Mouse (Mus musculus) adrenal gland (tissue): ENCODE data around the gene Fam155a.

ENCODE experiments used
- intact Hi-C: fragments of 180-260 bp; cut with DNase I; formaldehyde crosslinking; loops from one replicate; pipeline ENCODE4 v1.15.1; 2025

The Fam155a gene

DNA sequence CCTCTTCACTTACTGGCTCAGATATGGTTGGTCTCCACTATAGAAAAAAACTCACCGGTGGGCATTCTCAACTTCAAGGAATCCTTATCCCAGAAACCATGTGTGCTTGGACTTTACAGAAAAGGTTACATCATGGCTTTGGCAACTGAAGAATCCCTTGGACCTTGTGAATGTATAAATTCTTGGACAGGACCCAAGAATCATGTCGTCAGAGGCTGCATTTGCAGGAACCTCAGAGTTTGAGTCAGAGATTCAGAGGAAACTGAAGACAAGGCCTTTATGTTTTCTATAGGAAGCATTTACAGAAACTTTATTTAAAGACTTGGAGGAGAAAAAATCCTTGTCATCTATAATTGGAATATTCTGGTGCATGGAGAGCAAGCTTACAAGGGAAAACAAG lies 475.9 kb downstream of the Fam155a start:
- intact Hi-C loops: no loop called here

DNA sequence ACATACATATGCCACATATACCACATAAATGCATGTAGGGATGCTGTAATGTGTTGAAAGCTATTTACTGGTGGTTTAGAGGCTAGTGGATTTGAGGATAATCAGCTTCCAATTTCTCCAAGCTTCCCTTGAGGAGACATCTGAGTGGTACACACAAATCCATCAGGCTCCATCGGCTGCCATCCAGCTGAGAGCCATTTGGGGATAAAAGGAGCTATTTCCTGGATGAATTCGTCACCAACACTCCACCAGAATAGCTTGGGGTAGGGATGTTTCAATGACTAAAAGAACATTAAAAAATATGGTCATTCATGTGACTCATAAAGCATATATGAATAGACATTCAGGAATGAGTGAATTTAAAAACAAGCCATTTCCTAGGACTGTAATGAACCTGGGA lies 478.4 kb downstream of the Fam155a start:
- intact Hi-C loops: no loop called here

DNA sequence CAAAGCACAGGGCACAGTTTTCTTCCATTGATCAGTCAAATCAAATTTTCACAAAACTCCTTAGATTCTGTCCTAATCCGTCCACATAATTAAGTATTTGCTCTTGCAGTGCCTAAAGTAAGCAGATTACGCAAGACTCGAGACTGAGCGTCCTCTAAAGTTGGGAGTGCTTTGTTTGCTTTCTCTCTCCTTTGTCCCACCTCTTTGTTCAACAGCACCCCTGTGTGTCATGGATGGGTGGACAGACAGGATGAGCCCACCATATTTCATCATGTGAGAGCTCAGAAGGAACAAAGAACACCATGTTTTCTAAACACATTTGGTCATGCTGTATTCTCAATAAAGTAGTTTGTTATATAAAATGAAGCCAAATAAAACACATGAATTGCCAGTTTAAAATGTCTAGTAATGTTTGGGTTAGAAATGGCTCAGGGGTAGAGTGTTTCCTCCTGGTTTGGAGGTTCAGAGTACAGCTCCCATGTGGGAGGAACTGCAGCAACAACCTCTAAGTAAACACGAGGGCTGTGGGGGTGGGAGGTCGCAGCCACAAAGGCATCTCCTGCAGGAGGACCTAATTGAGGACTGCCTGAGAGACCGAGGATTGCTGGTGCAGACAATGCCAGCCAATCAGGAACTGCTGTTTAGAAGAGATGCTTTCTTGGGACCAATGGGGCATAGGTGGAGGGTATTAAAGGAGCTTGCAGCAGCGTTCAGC lies 482.8 kb downstream of the Fam155a start:
- intact Hi-C loops: no loop called here

DNA sequence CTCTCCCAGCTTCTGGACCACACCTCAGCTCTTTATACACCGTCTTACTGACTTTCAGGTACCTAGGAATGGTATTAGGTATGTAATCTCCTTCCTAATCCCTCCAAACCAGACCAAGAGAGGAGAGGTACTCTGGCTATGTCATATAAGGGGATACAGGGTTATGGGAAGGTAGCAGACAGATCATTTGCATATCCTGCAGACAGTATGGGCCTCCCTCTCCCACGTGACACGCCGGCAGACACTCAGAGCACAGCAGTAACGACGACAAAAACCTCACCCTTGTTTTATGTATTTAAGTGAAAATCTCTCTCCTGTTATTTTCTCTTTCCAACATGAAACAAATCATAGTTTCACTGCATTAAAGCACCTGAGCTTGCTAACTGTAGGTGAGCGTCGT lies 496.8 kb downstream of the Fam155a start:
- intact Hi-C loops: no loop called here

DNA sequence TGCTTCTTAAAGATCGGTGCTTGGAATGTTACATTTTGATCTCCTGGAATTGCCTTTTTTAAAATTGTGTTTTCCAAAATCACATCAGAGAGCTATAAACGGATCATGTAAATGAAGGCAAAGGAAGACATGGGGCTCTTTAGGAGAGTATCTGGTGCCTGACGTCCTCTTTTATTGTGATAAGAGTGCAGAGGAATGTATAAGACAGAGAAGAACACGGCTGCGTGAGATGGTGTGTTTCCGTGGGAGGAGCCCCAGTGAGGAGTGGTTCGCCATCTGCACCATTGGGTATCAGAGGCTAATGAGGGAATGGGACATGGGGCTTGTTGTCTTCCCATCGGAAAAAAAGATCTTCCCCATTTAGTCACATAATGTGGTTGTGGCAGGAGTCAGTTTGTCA lies 506.6 kb downstream of the Fam155a start:
- intact Hi-C loops: no loop called here

DNA sequence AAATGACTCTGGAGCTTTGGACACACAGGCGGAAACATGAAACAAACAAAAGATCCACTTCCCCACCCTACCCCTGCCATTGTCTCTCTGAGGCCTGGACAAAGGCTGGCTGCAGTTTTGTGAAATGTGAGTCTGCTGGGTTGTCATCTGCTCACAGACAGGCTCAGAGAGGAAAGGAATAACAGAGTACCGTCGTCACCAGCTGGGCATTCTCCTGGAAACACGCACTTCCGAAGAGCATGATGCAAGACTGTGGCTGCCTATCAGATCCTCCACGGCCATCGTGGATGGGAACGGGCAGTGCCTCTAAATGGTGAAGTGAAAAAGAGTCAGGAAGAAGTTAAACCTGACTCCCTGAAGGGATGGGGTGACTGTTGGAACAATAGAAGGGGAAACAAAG lies 509.4 kb downstream of the Fam155a start:
- intact Hi-C loops: no loop called here

DNA sequence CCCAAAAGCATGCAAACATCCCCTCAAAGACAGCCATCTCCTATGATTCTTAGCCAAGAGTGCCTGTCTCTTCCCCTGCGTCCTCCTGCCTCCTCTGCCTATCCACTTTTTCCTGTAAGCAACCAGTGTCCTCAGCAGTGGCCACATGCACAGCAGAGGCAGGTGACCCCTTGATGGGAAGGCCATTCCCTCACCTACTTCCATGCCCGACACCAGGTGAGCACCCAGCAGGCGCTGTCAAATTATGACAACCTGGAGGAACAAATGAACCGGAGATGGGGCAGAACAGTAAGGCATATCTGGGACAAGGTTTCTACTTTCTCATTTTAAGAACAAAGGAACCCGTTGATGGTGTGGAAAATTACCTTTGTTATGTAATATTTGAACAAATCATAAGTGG lies 515.6 kb downstream of the Fam155a start:
- intact Hi-C loops: no loop called here

DNA sequence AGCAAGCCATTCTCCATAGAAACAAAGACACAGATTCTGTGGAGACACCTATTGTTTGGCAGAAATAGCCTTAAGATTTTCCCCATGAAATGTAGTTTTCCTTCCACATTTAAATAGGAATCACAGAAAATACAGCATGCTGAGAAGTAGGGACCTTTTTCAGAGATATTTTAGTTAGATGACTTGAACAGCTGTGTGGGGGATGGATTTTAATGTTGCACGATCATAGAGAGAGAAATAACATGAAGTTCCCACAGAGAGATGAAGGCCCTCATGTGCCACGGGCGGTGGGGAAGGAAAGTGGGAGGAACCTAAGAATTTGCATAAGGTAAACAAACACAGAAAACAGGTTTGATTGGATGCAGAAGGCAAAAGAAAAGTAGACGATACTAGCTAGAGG lies 518.0 kb downstream of the Fam155a start:
- intact Hi-C loops: no loop called here

DNA sequence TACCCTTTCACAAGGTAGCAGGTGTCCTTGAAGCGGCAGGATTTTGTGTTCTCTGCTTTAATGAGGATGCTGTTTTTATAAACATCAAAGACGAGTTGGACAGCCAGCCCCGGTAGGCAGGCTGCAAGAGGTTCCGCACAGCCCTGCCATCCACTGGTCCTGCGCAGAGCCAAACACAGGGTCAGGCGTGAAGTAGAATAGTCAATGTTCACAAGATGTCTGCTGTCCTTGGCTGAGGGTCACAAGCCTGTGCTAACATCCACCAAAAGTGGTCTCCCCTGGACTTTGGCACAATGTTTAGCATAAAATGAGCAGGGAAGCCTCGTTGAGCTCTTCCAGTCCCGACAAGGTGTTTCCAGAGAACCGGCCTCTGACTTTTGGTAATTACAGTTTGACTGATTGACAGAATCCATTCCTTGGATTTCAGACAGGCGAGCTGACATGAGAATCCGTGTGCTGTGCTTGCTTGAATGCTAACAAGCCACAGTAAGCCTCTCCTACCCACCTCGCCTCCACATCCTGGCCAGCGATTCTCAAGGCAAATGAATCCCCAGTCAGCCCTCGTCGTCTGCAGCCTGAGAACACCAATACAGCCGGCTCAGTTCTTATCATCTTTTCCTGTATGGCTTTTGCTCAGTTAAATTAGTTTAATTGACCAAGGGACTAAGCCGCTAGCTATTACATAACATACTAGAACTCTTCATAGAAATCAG lies 522.7 kb downstream of the Fam155a start:
- intact Hi-C loops: no loop called here

DNA sequence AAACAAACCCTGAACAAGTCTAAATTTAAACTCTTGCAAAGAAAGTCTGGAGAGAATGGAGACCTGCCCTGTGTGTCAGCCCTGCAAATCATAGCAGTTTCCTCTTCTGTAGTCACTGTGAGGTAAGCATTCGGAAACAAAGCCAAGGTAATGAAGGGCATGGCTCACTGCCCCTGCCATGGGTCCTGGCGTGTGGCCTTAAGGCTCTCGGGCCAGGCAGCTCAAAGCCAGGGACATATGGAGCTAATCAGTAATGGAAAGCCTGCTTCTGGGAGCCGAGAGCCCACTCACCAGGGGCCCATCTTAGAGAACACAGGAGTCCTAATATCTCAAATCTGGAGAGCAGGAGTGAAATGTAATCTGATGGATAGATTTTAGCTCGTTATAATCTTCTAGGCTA lies 525.0 kb downstream of the Fam155a start:
- intact Hi-C loops: no loop called here

DNA sequence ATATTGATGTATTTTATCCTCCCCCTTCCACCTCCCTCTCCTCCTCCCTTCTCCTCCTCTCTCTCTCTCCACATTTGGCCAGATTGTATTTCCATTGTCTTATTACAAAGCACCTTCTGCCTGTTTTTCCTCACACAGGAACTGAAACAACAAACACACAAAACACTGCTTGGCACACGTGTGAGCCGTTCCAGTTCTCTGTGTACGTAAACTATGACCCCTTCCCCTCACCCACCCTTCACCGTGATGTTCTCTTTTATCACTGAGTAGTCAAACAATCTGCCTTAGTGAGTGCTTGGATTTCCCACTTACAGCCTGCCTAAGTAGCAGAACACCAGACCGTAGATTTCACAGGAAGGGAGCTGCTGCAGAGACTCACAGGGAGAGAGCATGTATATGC lies 530.0 kb downstream of the Fam155a start:
- intact Hi-C loops: no loop called here

DNA sequence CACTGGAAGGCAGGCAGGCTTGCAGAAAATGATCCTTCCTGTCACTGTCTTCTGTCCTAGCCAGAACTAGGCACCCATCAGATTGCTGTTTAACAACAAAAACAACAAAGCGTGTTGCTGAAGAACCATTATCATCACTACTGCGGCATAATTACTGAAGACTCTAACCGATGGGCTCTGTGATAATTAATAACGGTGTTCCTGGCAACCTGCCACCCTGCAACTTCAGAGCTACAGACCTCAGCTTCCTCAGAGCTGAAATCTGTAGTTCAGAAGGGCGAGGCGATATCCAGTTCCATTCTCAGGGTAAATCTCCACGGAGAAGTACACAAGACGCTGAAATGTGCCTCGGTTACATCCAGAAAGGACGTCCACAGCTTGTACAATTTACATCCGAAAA lies 531.2 kb downstream of the Fam155a start:
- intact Hi-C loops: no loop called here

DNA sequence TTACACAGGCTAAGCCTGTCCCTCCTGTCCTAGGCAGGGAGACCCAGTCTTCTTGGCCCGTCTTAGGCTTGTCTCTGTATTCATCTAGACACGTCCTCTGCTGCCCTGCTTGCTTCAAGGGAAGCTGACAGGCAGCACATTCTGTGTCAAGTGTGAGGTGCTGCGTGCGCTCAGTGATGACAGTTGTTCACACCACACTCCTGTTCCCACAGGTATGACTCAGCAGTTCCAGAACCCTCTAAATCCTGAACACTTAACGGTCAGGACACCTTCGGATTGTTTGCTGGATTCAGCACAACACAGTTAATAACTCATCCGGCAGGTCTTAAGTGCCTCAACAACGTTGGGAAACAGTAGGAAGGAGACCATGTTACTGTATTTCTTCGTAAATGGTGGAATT lies 532.0 kb downstream of the Fam155a start:
- intact Hi-C loops: no loop called here

DNA sequence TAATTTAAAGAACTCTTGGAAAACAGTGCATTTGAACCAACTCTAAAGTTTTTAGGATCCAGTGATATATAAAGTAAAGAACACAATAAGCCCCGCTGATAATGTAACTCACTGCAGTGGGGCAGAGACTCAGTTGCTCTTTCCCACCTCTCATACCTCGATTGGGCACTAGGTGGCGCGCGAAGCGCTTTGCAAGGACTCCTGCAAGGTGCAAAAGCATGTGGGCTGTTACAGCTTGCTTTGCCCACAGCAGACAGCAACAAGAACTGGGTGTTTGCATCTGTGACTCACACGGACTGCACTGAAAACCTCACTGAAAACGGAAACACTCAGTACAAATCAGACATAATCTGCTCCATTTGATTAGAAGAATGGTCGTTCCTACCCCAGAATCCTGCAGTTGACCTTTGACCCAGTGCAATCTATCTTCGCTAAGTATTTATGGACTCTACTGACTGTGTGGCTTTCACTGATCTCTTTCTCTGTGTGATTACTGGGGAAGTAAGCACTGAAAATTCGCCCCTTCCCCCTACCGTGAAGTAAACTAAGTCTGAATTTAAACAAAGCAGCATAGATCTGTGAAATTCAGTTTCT lies 537.5 kb downstream of the Fam155a start:
- intact Hi-C loops: loop anchor here (2.0 kb wide), 2 partner anchors 347 to 701 kb away; no protein-coding TSS in a partner anchor

DNA sequence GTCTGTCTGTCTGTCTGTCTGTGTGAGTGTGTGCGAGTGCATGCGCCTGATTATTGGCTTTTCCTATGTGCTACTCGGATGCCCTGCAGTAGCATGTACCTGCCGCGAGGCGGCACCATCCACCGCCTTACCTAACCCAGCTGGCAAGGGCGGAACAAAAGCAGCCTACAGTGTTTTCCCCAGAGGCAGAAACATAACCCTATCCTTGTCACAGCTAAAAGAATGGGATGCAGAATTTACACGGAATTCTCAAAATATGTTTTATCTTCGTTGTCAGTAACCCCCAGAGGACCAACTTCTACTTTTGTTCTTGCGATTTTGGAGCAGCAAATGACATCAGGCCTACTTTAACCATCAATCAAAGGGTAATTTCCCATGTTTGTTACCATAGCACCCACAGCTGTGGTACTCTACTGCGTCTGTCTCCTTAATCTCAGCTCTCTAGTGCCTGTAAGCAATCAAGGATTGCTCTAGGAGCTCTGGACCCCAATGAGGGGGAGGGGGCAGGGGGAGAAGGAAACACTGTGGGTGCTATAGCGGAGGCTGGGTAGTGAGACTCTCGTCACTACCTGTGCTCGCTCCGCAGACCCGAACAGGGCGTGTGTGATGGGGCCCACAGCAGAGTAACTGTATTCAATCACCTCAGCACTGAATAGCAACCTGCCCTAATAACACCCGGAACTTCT lies 543.0 kb downstream of the Fam155a start:
- intact Hi-C loops: no loop called here

DNA sequence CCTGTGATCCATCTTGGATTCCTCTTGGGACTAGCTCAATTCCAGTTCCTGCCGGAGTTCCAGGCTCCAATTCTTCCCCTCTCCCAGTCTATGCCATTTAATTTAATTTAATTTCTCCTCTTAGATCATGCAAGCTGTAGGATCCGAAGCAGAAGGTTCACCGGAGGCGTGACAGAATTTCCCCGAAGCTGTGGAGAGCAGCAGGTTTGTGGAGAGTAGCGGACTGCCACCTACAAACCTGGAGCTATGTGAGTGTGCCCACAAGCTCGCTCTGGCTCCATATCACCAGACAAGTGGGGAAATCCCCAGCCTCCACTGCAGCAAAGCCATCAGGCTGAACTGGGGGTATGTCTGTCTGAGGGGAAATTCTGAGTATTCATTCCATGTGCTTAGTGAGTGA lies 544.2 kb downstream of the Fam155a start:
- intact Hi-C loops: no loop called here

DNA sequence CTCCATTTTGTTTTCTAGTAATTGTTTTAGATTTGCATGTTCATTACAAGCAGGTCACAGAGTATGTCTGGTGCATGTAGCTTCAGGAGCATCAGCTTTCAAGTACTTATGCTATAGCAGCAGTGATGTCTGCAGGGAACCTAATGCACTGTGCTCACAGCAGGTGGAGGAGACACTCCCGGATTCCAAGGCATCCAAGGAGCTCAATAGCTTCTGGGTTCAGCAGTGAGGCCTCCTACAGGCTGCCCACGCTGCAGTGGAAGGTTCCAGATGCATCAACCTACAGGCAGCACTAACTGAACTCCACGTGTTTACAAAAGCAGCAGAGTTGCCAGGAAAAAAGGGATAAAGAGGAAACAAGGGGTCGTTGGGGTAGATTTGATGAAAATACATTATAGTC lies 559.2 kb downstream of the Fam155a start:
- intact Hi-C loops: no loop called here

DNA sequence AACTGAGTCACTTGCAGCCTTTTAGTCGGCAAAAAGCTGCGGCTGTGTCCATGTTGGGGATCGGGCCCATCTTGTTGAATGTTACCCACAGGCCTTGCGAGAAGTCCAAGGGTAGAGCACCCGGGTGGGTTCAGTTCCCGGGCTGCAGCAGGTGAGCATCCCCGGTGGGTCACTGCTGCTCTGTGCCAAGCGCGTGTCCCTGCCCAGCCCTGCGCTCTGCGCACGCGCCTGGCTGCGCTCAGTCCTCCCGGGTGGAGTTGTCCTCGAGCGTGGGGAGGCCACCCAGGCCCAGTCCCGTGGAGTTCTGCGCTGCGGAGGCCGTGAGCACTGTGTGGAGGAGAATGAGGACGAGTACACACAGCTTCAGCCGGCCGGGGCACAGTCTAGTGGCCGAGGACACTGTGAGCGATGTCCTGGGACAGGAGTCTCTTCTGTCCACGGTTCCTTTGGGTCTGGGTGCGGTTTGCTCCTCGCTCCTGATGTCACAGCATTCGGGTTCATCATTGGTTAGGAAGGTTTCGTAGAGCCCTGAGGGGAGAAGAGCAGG lies 563.4 kb downstream of the Fam155a start:
- intact Hi-C loops: no loop called here

DNA sequence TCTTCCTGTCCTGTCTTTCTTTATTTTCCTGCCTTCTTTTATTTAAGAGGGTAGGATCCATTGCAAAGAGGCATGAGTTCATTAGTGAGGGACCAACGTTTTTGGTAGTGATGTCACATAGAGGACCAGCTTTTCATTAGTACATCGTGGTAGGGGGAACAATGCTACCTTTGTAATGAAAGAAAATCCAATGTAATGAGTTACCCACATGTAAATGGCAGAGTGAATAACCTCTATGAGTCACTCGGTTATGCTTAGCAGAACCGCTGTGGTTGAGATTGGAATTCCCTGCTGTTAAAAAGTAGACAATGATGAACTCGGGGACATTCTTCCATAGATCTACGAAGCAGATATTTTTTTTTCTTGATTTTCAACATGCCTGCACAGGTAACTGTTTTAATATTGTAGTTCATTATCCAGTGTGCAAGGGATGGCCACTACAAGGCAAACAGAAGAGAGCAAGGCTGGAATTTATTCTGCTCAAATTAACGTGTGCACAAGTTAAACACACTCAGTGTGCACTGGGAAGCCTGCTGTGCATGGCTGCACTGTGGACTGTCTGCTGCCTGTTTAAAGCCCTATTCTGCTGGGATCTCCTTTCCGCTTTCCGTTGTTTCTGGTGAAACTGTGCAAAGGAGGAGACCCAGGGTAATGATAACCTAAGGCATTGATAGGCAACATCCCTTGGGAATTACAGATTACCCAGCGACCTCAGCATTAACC lies 566.5 kb downstream of the Fam155a start:
- intact Hi-C loops: no loop called here

DNA sequence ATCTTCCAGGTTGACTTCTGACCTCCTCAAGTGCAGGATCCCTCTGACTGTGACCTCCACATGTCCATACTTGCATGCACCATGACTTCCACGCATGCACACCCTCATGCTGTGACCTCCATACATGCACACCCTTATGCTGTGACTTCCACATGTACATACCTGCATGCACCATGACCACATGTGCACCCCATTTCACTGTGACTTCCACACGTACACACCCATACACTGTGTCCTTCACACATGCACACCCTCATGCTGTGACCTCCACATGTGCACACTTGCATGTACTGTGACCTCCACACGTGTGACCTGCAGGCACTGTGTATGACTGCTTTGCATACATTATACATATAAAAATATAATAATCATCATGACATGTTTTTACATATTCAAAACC lies 570.9 kb downstream of the Fam155a start:
- intact Hi-C loops: no loop called here

DNA sequence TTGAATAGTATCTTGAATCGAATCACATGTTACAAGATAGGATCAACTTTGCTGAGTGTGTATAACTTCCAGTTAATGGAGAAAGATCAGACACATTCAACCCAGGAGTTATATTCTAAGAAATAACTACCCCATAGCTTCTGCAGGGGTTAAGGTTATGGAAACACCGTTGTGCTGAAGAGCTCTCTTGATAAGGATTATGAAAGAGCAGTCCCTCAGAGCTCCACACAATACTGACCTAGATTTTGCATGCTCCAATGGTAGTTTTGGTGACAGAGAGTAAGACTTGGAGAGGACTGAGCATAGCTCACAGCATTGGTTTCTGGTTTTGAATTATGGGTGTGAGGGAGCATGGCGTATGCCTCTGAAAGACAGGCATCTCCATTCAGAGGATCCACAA lies 579.3 kb downstream of the Fam155a start:
- intact Hi-C loops: no loop called here
